Mouse (Mus musculus): ENCODE measurements around the gene Abcg2.
"Not testable (repeated sequence)": the region's sequence is repeated elsewhere in the genome, so short reads cannot be mapped to it uniquely, and the experiment has no call there.

DNA sequence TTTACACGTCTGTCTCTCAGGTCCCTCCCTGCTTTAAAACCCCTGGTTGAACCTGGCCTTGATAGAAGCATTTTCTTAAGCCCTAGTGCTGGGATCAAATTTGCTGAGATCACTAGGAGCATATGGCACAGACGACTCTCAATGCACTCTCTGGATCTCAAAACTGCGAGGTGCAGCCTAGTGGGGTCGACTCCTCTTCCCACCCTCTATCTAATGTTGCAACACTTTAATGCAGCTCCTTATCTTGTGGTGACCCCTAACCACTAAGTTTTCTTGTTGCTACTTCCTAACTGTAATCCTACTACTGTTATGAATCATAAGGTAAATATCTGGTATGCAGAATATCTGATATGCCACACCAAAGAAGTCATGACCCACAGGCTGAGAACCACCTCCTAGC is 44.1 kb upstream of the Abcg2 start:
- not testable (repeated sequence) for TF ChIP-seq POLR2A (IDR thresholded peaks at IDR 0.05; ENCODE audit: low read depth, low read length); GABPA (IDR thresholded peaks at IDR 0.05; ENCODE audit: insufficient replicate concordance, low read depth, low read length); KAT2A (IDR thresholded peaks at IDR 0.05; ENCODE audit: insufficient replicate concordance, low read length); ZKSCAN1 (IDR thresholded peaks at IDR 0.05; ENCODE audit: borderline replicate concordance, low read depth, low read length); MAX (IDR thresholded peaks at IDR 0.05; ENCODE audit: low read length); BHLHE40 (IDR thresholded peaks at IDR 0.05; ENCODE audit: low read depth, low read length); MEF2A (IDR thresholded peaks at IDR 0.05; ENCODE audit: borderline replicate concordance, low read depth, low read length)

Measured in CH12.LX (cell line).